Mouse (Mus musculus): ENCODE data around the gene Tm6sf2.

The Tm6sf2 gene

GRCm38 (mm10) chr8:70089296-70089960 is 16.7 kb downstream of the Tm6sf2 start:
- peak; percentile 65 for DNase-seq (ENCODE audit: low read depth, low spot score)

GRCm38 (mm10) chr8:70092786-70093185 is 20.1 kb downstream of the Tm6sf2 start:
- DNase-seq (ENCODE audit: low read depth, low spot score), result no peak

- no peak for DNase-seq (ENCODE audit: low read depth, low spot score)
Measured at GRCm38 (mm10) chr8:70099276-70099675, 26.6 kb downstream of the Tm6sf2 start.

- no peak for DNase-seq (ENCODE audit: low read depth, low spot score)
Measured at GRCm38 (mm10) chr8:70100241-70100640, 27.5 kb downstream of the Tm6sf2 start.

DNA sequence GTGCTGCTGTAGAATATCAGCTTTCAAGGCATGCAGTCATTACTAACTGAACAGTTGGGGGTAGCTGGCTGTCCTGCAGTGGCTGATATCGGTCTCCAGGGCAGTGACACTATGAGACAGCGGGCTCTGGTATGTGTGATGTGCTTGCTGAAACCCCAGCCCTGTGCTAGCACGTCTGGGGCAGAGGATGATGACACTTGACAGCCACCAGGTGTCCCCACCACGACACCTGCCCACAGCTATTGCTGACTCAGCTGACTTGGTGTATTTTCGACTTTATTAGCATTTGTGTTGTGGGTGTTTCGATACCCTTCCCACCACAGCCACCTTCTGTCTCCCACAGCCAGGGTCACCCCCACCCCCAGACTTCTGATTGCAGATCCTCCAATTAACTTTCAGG is 31.8 kb downstream of the Tm6sf2 start:
- DNase-seq (ENCODE audit: low read depth, low spot score), result peak; percentile 36

DNA sequence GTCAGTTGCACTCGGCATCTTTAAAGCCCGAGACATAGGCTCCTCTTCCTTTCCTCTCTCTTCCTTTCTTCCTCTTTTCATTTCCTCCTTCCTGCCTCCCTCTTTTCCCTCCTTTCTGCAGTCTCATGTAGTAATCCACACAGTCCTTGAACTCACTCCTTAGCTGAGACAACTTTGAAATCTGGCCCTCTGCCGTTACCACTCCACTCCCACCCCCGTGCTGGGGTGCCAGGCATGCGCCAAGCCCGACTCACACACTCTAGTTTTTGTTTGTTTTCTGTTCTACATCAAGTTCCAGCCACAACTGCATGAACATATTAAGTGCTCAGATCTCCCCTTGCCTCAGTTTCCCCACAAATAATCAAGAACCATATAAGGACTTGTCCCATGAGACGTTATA is 32.2 kb downstream of the Tm6sf2 start:
- no peak for DNase-seq (ENCODE audit: low read depth, low spot score)

GRCm38 (mm10) chr8:70110451-70110850 is 37.7 kb downstream of the Tm6sf2 start:
- DNase-seq (ENCODE audit: low read depth, low spot score), result no peak

- DNase-seq (ENCODE audit: low read depth, low spot score), result no peak
Measured at GRCm38 (mm10) chr8:70111192-70111795, 38.6 kb downstream of the Tm6sf2 start.

DNA sequence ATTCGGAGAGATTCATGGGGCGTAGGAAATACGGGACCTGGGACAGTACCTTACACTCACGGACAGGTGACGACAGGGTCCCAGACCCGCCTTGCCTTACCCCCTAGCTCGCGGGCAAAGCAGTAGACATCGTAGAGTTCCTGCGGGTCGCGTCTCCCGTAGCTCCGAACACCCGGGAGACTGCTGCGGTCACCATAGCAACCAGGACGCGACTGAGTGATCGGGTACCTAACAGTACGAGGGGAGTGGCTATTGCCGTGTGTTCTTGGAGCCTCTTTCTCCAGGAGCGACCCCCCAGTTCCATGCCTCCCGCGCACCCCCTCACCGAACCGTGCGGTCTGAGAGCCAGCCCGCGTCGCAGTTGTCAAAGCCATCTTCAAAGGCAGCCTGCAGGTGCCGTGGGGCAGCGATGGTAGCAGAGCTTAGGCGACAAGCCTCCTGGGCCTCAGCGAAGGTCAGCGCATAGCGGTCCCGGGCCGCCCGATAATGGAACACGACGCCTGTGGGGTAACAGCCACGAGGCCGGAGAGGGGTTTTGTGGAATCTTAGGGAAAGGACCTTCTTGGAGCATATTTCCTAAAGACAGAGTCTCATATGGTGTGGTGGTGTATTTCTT is 39.8 kb downstream of the Tm6sf2 start:
- DNase-seq (ENCODE audit: low read depth, low spot score), result peak; percentile 36

DNA sequence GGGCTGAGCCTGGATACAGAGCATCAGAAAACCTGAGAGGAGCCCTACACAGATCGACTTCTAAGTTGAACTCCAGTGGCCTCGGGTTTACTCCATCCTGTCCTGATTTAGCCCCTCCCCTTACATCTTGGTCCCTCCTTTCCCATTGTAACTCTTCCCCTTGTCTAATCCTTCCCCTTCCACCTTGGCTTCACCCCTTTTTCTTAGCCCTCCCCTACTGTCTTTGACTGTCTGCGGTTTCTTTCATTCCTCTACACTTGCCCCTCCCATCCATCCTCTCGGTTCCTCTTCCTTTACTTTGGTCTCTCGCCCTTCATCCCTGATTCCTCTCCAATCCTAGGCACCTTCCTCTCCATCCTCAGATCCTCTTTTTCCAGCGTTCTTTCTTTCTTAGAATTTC is 41.8 kb downstream of the Tm6sf2 start:
- no peak for DNase-seq (ENCODE audit: low read depth, low spot score)

- no peak for DNase-seq (ENCODE audit: low read depth, low spot score)
Measured at GRCm38 (mm10) chr8:70114892-70115291, 42.2 kb downstream of the Tm6sf2 start.

GRCm38 (mm10) chr8:70117611-70118010 is 44.9 kb downstream of the Tm6sf2 start:
- DNase-seq (ENCODE audit: low read depth, low spot score), result peak; percentile 70

DNA sequence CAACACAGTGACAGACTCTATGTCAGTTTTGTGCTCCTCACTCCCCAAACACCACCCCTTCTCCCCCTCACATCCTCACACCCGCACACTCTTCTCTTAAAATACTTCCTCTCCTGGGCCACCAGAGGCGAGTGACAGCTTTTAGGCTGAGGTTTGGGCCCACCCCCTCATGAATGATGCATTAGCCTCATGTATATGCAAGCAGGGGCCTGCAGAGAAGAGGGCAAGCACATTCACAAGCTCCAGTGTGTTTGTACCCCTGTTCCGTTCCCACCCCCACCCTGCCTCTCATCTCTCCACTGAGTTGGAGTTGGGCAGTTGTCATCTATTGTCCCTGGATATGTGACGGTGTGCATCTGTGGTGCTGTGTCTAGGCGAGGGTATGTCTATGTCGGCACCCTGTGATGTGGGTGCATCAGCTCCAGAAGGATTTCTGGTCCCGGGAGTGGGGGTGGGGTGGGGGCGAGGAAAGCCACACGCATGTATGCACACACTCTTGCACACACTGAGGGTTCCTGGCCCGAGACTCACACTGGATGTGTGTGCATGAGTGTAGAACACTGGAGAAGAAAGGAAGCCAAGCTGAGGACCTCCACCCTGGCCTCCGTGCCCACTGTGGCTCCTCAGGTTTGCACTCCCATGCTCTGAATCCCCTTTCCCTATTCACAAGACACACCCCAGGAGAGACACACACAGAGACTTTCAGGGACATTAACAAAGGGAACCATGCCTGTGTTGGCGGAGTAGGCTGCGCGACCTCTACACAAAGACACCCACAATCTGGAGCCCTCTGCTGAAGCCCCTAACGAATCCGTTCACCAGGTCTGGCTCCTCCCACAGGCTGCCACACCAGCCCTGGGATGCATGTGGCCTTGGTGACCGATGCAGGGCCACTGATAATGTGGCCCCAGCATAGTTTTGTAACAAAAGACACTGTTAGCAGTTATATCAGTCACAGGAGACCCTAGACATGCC is 46.3 kb downstream of the Tm6sf2 start:
- peak; percentile 66 for DNase-seq (ENCODE audit: low read depth, low spot score)

DNA sequence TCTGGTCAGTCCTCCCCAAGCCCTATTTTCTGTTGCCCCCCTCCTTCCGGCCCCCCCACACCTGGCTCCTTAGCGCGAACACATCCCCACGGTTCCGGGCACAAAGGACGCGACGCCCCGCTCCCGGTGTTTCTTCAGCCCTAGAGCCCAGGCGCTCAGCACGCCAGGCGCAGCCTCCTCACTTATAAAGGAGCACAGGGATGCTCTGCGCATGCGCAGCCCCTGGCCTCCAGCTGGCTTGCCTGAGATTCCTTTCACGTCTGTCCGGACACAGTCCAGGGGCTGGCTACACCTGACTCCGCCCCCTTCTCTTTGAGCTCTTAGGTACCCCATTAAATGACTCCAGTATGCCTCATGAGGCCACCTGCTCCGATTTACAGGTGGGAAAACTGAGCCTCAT is 47.9 kb downstream of the Tm6sf2 start, which contains the start of gene Ncan:
Gene Ncan (minus strand): TSS at position 207 of the 400 bp plus-strand sequence.
- DNase-seq (ENCODE audit: low read depth, low spot score), result peak; percentile 93

GRCm38 (mm10) chr8:70122863-70123262 is 50.1 kb downstream of the Tm6sf2 start:
- no peak for DNase-seq (ENCODE audit: low read depth, low spot score)

DNA sequence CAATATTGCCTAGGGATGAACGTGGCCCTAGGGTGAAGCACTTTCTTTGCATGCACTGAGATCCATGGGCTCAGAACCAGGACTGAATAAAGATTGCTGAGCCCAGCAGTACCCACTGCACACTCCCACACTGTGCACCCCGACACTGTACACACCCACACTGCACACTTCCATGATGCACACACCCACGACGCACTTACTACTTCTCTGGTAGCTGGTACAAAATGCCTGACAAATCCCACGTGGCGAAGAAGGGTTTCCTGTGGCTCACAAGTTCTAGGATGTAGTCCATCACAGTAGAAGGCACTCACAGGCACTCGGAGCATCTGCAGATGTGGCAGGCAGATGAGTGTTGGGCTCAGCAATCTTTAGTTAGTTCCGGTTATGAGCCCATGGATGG is 52.3 kb downstream of the Tm6sf2 start:
- DNase-seq (ENCODE audit: low read depth, low spot score), result no peak

- no peak for DNase-seq (ENCODE audit: low read depth, low spot score)
Measured at GRCm38 (mm10) chr8:70128435-70128834, 55.7 kb downstream of the Tm6sf2 start.

DNA sequence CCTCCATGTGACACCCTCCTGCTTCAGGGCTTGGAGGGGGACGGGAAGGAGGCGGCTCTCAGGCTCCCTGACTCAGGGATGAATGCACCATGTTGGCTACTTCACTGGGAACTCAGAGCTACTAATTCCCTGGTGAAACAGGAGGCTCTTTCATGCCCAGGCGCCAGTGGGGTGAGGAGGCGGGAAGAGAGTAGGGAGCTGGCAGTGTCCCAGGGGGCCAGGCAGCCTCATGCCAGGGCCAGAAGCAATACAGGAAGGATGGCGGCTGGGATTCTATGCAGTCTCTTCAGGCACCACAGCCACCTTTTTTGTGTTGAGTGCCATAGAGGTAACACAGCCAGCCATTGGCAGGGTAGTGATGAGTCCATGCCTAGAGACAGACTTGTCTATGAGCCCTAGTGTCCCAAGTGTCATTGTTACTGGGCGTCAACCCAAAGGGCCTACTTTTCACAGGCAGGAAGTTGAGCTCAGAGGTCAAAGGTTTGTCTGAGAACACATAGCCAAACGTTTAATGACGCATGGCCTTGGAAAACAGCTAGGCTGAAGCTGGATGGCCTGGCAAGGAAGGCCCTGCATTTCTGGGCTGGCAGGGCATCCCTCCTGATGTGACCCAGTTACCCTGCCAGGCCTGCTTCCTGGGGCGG is 56.7 kb downstream of the Tm6sf2 start:
- DNase-seq (ENCODE audit: low read depth, low spot score), result no peak
